Mouse (Mus musculus) heart, postnatal 0 days (tissue): ENCODE measurements around the gene Ccdc167. TPM values are rescaled to one million over a fixed set of nuclear protein-coding genes. Genes with fewer than 3 reads are reported as not detected.
"Not testable (repeated sequence)": the region's sequence is repeated elsewhere in the genome, so short reads cannot be mapped to it uniquely, and the experiment has no call there.

ENCODE experiments used
- ATAC-seq: fragments of 200-750 bp; cut with Nextera tagmentation; 2 replicates; pipeline ENCODE4 v1.8.0; 2017; ENCODE audit warnings: low read depth, moderate number of reproducible peaks, moderate library complexity; ENCODE audit not compliant: insufficient read depth
- DNase-seq: peaks from one replicate; pipeline ENCODE4 v3.0.0-alpha.2; 2016; ENCODE audit warnings: low spot score
- H3K27ac ChIP-seq: fragments of 300-500 bp; sonication (generic); 2 replicates; pipeline ENCODE4 v1.5.1; 2014; ENCODE audit warnings: low read depth, mild to moderate bottlenecking
- H3K27me3 ChIP-seq: fragments of 300-500 bp; sonication (generic); 2 replicates; pipeline ENCODE4 v1.6.1; 2014; ENCODE audit warnings: low read length, mixed read lengths; ENCODE audit not compliant: control insufficient read depth, insufficient read depth
- H3K36me3 ChIP-seq: fragments of 300-500 bp; sonication (generic); replicated peaks from 2 replicates; pipeline ENCODE4 v1.6.1; 2014; ENCODE audit warnings: low read length, mixed read lengths; ENCODE audit not compliant: control insufficient read depth, insufficient read depth
- H3K4me1 ChIP-seq: fragments of 300-500 bp; sonication (generic); 2 replicates; pipeline ENCODE4 v1.6.1; 2014; ENCODE audit warnings: antibody characterized with exemption; ENCODE audit not compliant: control insufficient read depth, insufficient read depth
- H3K4me2 ChIP-seq: fragments of 300-500 bp; sonication (generic); 2 replicates; pipeline ENCODE4 v1.6.1; 2014; ENCODE audit warnings: low read depth, mild to moderate bottlenecking, low read length, moderate library complexity
- H3K4me3 ChIP-seq: fragments of 300-500 bp; sonication (generic); 2 replicates; pipeline ENCODE4 v1.5.1; 2014; ENCODE audit warnings: low read depth, low read length
- H3K9ac ChIP-seq: fragments of 300-500 bp; sonication (generic); replicated peaks from 2 replicates; pipeline ENCODE4 v1.6.1; 2014; ENCODE audit warnings: low read depth, low read length, mixed read lengths
- H3K9me3 ChIP-seq: fragments of 300-500 bp; sonication (generic); replicated peaks from 2 replicates; pipeline ENCODE4 v1.6.1; 2016; ENCODE audit warnings: low read length; ENCODE audit not compliant: control insufficient read depth
- CTCF ChIP-seq: IDR thresholded peaks from 2 replicates; pipeline ENCODE4 v1.5.1; 2016; ENCODE audit warnings: antibody characterized with exemption, control low read depth, low read depth
- EP300 ChIP-seq: IDR thresholded peaks from 2 replicates; pipeline ENCODE4 v1.6.1; 2016; ENCODE audit warnings: antibody characterized with exemption, low read depth
- WGBS: fragments of 180-500 bp; shearing (Covaris S2); extraction: QIAGEN DNeasy Blood & Tissue Kit; methylation state at CpG from one replicate; pipeline ENCODE4 v1.1.7; 2014; 5-methylcytosine and 5-hydroxymethylcytosine counted together
- polyA plus RNA-seq: library from polyadenylated mRNA; unstranded; fragments of >200 nt; fragmentation: Nextera tagmentation; extraction: Ambion mirVana; gene quantifications from 2 replicates; pipeline ENCODE4 v1.2.1, GENCODE M21; 2015
- total RNA-seq: library from RNA; depleted of rRNA; stranded (reverse); fragments of >200 nt; gene quantifications from 2 replicates; pipeline ENCODE4 v1.2.3, GENCODE M21; 2014; ENCODE audit warnings: low replicate concordance

The Ccdc167 gene
- total and polyA plus RNA-seq, 2 experiments from 2014 or later, result 6.4 to 8.2 TPM

- peaks cover 12% of the 10 kb centered on the region; the same call in 1 of the 2 replicates for H3K4me1 ChIP-seq
- no peak for ATAC-seq
- H3K4me3 ChIP-seq, result no peak overlapping the region
- no peaks in the 10 kb centered on the region for H3K27me3 ChIP-seq
- H3K9me3 ChIP-seq, result no peaks in the 10 kb centered on the region
- no peak overlapping the region for H3K9ac ChIP-seq
- DNase-seq, result no peak
- H3K27ac ChIP-seq, result no peak overlapping the region
- no peaks in the 10 kb centered on the region for H3K36me3 ChIP-seq
- 76% methylated on average over 8 of the region's 8 CpGs for WGBS
- no peak overlapping the region for H3K4me2 ChIP-seq
- TF ChIP-seq EP300, result no peak
- TF ChIP-seq CTCF, result no peak
Observed at GRCm38 (mm10) chr17:29718660-29719059, 1.8 kb upstream of the Ccdc167 start.

DNA sequence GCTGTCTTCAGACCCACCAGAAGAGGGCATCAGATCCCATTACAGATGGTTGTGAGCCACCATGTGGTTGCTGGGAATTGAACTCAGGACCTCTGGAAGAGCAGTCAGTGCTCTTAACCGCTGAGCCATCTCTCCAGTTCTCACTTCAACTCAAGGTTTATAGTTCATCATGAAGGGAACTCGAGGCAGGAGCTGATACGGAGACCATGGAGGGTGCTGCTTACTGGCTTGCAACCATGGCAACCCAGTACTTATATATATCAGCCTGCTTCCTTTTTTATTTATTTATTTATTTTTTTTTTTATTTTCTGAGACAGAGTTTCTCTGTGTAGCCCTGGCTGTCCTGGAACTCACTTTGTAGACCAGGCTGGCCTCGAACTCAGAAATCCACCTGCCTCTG is 3.1 kb downstream of the Ccdc167 start:
- H3K4me1 ChIP-seq, result peaks cover 38% of the 10 kb centered on the region
- not testable (repeated sequence) for H3K27ac ChIP-seq, DNase-seq, H3K4me3 ChIP-seq, H3K36me3 ChIP-seq, H3K9me3 ChIP-seq, ATAC-seq, H3K27me3 ChIP-seq, H3K4me2 ChIP-seq, H3K9ac ChIP-seq
- WGBS, result 96% methylated on average over 4 of the region's 4 CpGs

- no peaks in the 10 kb centered on the region for H3K9me3 ChIP-seq
- no peak for DNase-seq
- H3K4me2 ChIP-seq, result no peak overlapping the region
- WGBS, result 62% methylated on average over 7 of the region's 7 CpGs
- H3K27ac ChIP-seq, result no peak overlapping the region
- no peak overlapping the region for H3K9ac ChIP-seq
- no peaks in the 10 kb centered on the region for H3K36me3 ChIP-seq
- no peak for ATAC-seq
- TF ChIP-seq CTCF (no peak), EP300 (no peak)
- peaks cover 39% of the 10 kb centered on the region for H3K4me1 ChIP-seq
- H3K27me3 ChIP-seq, result no peaks in the 10 kb centered on the region
- no peak overlapping the region for H3K4me3 ChIP-seq
Observed at GRCm38 (mm10) chr17:29712565-29712964, 4.3 kb downstream of the Ccdc167 start.

GRCm38 (mm10) chr17:29711745-29712431 is 5.0 kb downstream of the Ccdc167 start:
- H3K27ac ChIP-seq, result no peak overlapping the region
- no peaks in the 10 kb centered on the region for H3K27me3 ChIP-seq
- H3K36me3 ChIP-seq, result no peaks in the 10 kb centered on the region
- no peak overlapping the region for H3K9ac ChIP-seq
- ATAC-seq (no peak), DNase-seq (no peak)
- H3K9me3 ChIP-seq, result no peaks in the 10 kb centered on the region
- H3K4me2 ChIP-seq, result no peak overlapping the region
- no peak for TF ChIP-seq CTCF
- TF ChIP-seq EP300, result no peak
- no peak overlapping the region for H3K4me3 ChIP-seq
- 71% methylated on average over 8 of the region's 8 CpGs for WGBS
- peaks cover 36% of the 10 kb centered on the region for H3K4me1 ChIP-seq

GRCm38 (mm10) chr17:29711076-29711744 is 5.6 kb downstream of the Ccdc167 start:
- no peak overlapping the region for H3K4me3 ChIP-seq
- ATAC-seq (no peak), DNase-seq (no peak)
- peaks cover 32% of the 10 kb centered on the region for H3K4me1 ChIP-seq
- WGBS, result 50% methylated on average over 19 of the region's 19 CpGs
- H3K9ac ChIP-seq, result no peak overlapping the region
- no peaks in the 10 kb centered on the region for H3K9me3 ChIP-seq
- H3K4me2 ChIP-seq, result 0 out of 2 replicates have a peak overlapping the region, but pooled peaks have one; percentile 3
- H3K27ac ChIP-seq, result no peak overlapping the region
- no peaks in the 10 kb centered on the region for H3K36me3 ChIP-seq
- H3K27me3 ChIP-seq, result no peaks in the 10 kb centered on the region
- TF ChIP-seq EP300 (no peak), CTCF (no peak)
